Mouse (Mus musculus): ENCODE measurements around the gene Dio1. TPM values are rescaled to one million over a fixed set of nuclear protein-coding genes. Genes with fewer than 3 reads are reported as not detected.

Gene Dio1
- polyA plus RNA-seq, 1 experiment from 2014 or later: 0.33 TPM

GRCm38 (mm10) chr4:107299779-107300340, 7.1 kb downstream of the Dio1 start:
- Histone ChIP-seq H3K4me2 (replicated peaks; ENCODE audit: low read depth, low read length) (no peak overlapping the region), H3K4me1 (ENCODE audit: insufficient read depth, low read depth, low read length) (no peaks in the 10 kb centered on the region), H3K27ac (ENCODE audit: low read length) (no peak overlapping the region), H3K36me3 (ENCODE audit: insufficient read depth, low read length) (no peaks in the 10 kb centered on the region), H3K9ac (replicated peaks; ENCODE audit: low read depth) (no peak overlapping the region), H3K4me3 (ENCODE audit: low read depth, low read length) (no peak overlapping the region), H3K27me3 (replicated peaks; ENCODE audit: insufficient read depth, low read length) (no peaks in the 10 kb centered on the region), H3K9me3 (ENCODE audit: low read length) (no peaks in the 10 kb centered on the region)
- DNase-seq (ENCODE audit: low spot score): no peak
- no peak for TF ChIP-seq EP300 (IDR thresholded peaks at IDR 0.05)
- no peak for ATAC-seq
- 82% methylated on average over 7 of the region's 7 CpGs for WGBS

- H3K4me1 ChIP-seq (ENCODE audit: insufficient read depth, low read depth, low read length): no peaks in the 10 kb centered on the region
- no peak overlapping the region for H3K9ac ChIP-seq (replicated peaks; ENCODE audit: low read depth)
- H3K4me2 ChIP-seq (replicated peaks; ENCODE audit: low read depth, low read length): no peak overlapping the region
- no peak for TF ChIP-seq CTCF (IDR thresholded peaks at IDR 0.05)
- no peak for TF ChIP-seq EP300 (IDR thresholded peaks at IDR 0.05)
- no peaks in the 10 kb centered on the region for H3K36me3 ChIP-seq (ENCODE audit: insufficient read depth, low read length)
- WGBS: 73% methylated on average over 8 of the region's 8 CpGs
- no peak overlapping the region for H3K27ac ChIP-seq (ENCODE audit: low read length)
- ATAC-seq: no peak
- H3K4me3 ChIP-seq (ENCODE audit: low read depth, low read length): no peak overlapping the region
- no peak for DNase-seq (ENCODE audit: low spot score)
- H3K9me3 ChIP-seq (ENCODE audit: low read length): no peaks in the 10 kb centered on the region
- H3K27me3 ChIP-seq (replicated peaks; ENCODE audit: insufficient read depth, low read length): no peaks in the 10 kb centered on the region
Measured at GRCm38 (mm10) chr4:107298071-107298606, 8.8 kb downstream of the Dio1 start.

GRCm38 (mm10) chr4:107292273-107292662, 14.7 kb downstream of the Dio1 start:
- DNase-seq (ENCODE audit: low spot score) (peak; percentile 35), ATAC-seq (peak; percentile 85)
- Histone ChIP-seq H3K27me3 (replicated peaks; ENCODE audit: insufficient read depth, low read length) (no peaks in the 10 kb centered on the region), H3K4me2 (replicated peaks; ENCODE audit: low read depth, low read length) (no peak overlapping the region), H3K4me3 (ENCODE audit: low read depth, low read length) (no peak overlapping the region), H3K9ac (replicated peaks; ENCODE audit: low read depth) (no peak overlapping the region), H3K27ac (ENCODE audit: low read length) (no peak overlapping the region), H3K9me3 (ENCODE audit: low read length) (no peaks in the 10 kb centered on the region), H3K36me3 (ENCODE audit: insufficient read depth, low read length) (no peaks in the 10 kb centered on the region), H3K4me1 (ENCODE audit: insufficient read depth, low read depth, low read length) (no peaks in the 10 kb centered on the region)
- TF ChIP-seq CTCF (IDR thresholded peaks at IDR 0.05) (no peak), EP300 (IDR thresholded peaks at IDR 0.05) (no peak)
- 8% methylated on average over 4 of the region's 4 CpGs for WGBS

GRCm38 (mm10) chr4:107291611-107292272, 15.2 kb downstream of the Dio1 start:
- Histone ChIP-seq H3K27me3 (replicated peaks; ENCODE audit: insufficient read depth, low read length) (no peaks in the 10 kb centered on the region), H3K4me3 (ENCODE audit: low read depth, low read length) (no peak overlapping the region), H3K4me1 (ENCODE audit: insufficient read depth, low read depth, low read length) (no peaks in the 10 kb centered on the region), H3K4me2 (replicated peaks; ENCODE audit: low read depth, low read length) (no peak overlapping the region), H3K36me3 (ENCODE audit: insufficient read depth, low read length) (no peaks in the 10 kb centered on the region), H3K9me3 (ENCODE audit: low read length) (no peaks in the 10 kb centered on the region), H3K27ac (ENCODE audit: low read length) (no peak overlapping the region), H3K9ac (replicated peaks; ENCODE audit: low read depth) (no peak overlapping the region)
- no peak for TF ChIP-seq EP300 (IDR thresholded peaks at IDR 0.05)
- no peak for TF ChIP-seq CTCF (IDR thresholded peaks at IDR 0.05)
- ATAC-seq (0 out of 2 replicates have a peak, but pooled peaks have one; percentile 11), DNase-seq (ENCODE audit: low spot score) (no peak)
- WGBS: 77% methylated on average over 7 of the region's 7 CpGs

GRCm38 (mm10) chr4:107287517-107287916, 19.5 kb downstream of the Dio1 start:
- no peaks in the 10 kb centered on the region for H3K4me1 ChIP-seq (ENCODE audit: insufficient read depth, low read depth, low read length)
- no peaks in the 10 kb centered on the region for H3K9me3 ChIP-seq (ENCODE audit: low read length)
- TF ChIP-seq EP300 (IDR thresholded peaks at IDR 0.05) (no peak), CTCF (IDR thresholded peaks at IDR 0.05) (no peak)
- no peak overlapping the region for H3K4me2 ChIP-seq (replicated peaks; ENCODE audit: low read depth, low read length)
- no peaks in the 10 kb centered on the region for H3K36me3 ChIP-seq (ENCODE audit: insufficient read depth, low read length)
- no peak overlapping the region for H3K9ac ChIP-seq (replicated peaks; ENCODE audit: low read depth)
- no peak overlapping the region for H3K4me3 ChIP-seq (ENCODE audit: low read depth, low read length)
- ATAC-seq: no peak
- no peak for DNase-seq (ENCODE audit: low spot score)
- no peak overlapping the region for H3K27ac ChIP-seq (ENCODE audit: low read length)
- H3K27me3 ChIP-seq (replicated peaks; ENCODE audit: insufficient read depth, low read length): no peaks in the 10 kb centered on the region
- WGBS: 57% methylated on average over 2 of the region's 2 CpGs

GRCm38 (mm10) chr4:107286386-107286785, 20.6 kb downstream of the Dio1 start:
- Histone ChIP-seq H3K4me1 (ENCODE audit: insufficient read depth, low read depth, low read length) (no peaks in the 10 kb centered on the region), H3K9me3 (ENCODE audit: low read length) (no peaks in the 10 kb centered on the region), H3K36me3 (ENCODE audit: insufficient read depth, low read length) (no peaks in the 10 kb centered on the region), H3K4me2 (replicated peaks; ENCODE audit: low read depth, low read length) (no peak overlapping the region), H3K9ac (replicated peaks; ENCODE audit: low read depth) (no peak overlapping the region), H3K4me3 (ENCODE audit: low read depth, low read length) (no peak overlapping the region), H3K27ac (ENCODE audit: low read length) (no peak overlapping the region), H3K27me3 (replicated peaks; ENCODE audit: insufficient read depth, low read length) (no peaks in the 10 kb centered on the region)
- ATAC-seq: no peak
- WGBS: 89% methylated on average over 8 of the region's 8 CpGs
- no peak for TF ChIP-seq CTCF (IDR thresholded peaks at IDR 0.05)
- TF ChIP-seq EP300 (IDR thresholded peaks at IDR 0.05): no peak
- DNase-seq (ENCODE audit: low spot score): no peak
